14 mouse cellular contexts compared by ENCODE assay signal in genomic region chr1:191257351-191257771, GRCm38 (mm10). TPM values are rescaled to one million over a fixed set of nuclear protein-coding genes. Genes with fewer than 3 reads are reported as not detected.
DNase-seq lines count a peak whose midpoint lies in the region; ATAC-seq and TF ChIP-seq lines count a peak whose summit lies in the region.
"Had no signal": no experiment of that assay in that cellular context is flagged by ENCODE, and none has a peak within 500 bp of the region (broad histone marks: within the 10 kb centered on the region; RNA-seq: fewer than 3 reads in every experiment).

No protein-coding gene starts in this region.

- no peaks in the 10 kb centered on the region for H3K36me3 ChIP-seq in heart, postnatal 0 days (replicated peaks; ENCODE audit: control insufficient read depth, insufficient read depth, low read length)
- H3K36me3 ChIP-seq in heart, embryonic 12.5 days, result no peaks in the 10 kb centered on the region
- no peaks in the 10 kb centered on the region for H3K36me3 ChIP-seq in liver, postnatal 0 days (replicated peaks; ENCODE audit: insufficient read depth, low read length)
- H3K36me3 ChIP-seq in liver, embryonic 12.5 days, result no peaks in the 10 kb centered on the region
- H3K36me3 ChIP-seq in small intestine, adult 2 months (ENCODE audit: control insufficient read depth, insufficient read depth, low read length), result no peaks in the 10 kb centered on the region
- H3K36me3 ChIP-seq: forebrain, embryonic 15.5 days; lung, embryonic 15.5 days; midbrain, embryonic 12.5 days had no signal

- 26% methylated on average over 3 of the region's 3 CpGs for WGBS in heart, postnatal 0 days
- WGBS in heart, embryonic 12.5 days, result 37% methylated on average over 3 of the region's 3 CpGs
- WGBS in liver, postnatal 0 days (ENCODE audit: insufficient replicate concordance), result 60% methylated on average over 3 of the region's 3 CpGs
- WGBS in liver, embryonic 12.5 days (ENCODE audit: insufficient replicate concordance), result 62% methylated on average over 3 of the region's 3 CpGs
- WGBS in small intestine, adult 2 months, result 59% methylated on average over 3 of the region's 3 CpGs

- peak; percentile 75 to 92 for DNase-seq in adrenal gland, adult (ENCODE audit: inconsistent age in 2 of 2, low spot score in 1 of 2)
- DNase-seq in adrenal gland, adult 18-20 months (ENCODE audit: low spot score in 2 of 2), result no peak
- DNase-seq in heart, postnatal 0 days (ENCODE audit: low spot score), result peak; percentile 50
- DNase-seq in liver, postnatal 0 days, result no peak
- DNase-seq in right cerebral cortex, adult 2 months (ENCODE audit: low spot score in 2 of 2), result no peak
- DNase-seq: cerebellum, adult 9-11 months; kidney, adult 11 months; right cerebral cortex, postnatal 4 days had no signal

- H3K9ac ChIP-seq in heart, postnatal 0 days (replicated peaks; ENCODE audit: low read depth, low read length), result no peak overlapping the region
- no peak overlapping the region for H3K9ac ChIP-seq in heart, embryonic 12.5 days
- H3K9ac ChIP-seq in liver, postnatal 0 days (replicated peaks), result no peak overlapping the region
- H3K9ac ChIP-seq in liver, embryonic 12.5 days, result no peak overlapping the region
- H3K9ac ChIP-seq: forebrain, embryonic 15.5 days; lung, embryonic 15.5 days; midbrain, embryonic 12.5 days had no signal

- TF ChIP-seq CTCF in heart, postnatal 0 days (IDR thresholded peaks at IDR 0.05; ENCODE audit: low read depth), result no peak
- TF ChIP-seq CTCF in liver, postnatal 0 days (IDR thresholded peaks at IDR 0.05; ENCODE audit: low read depth), result no peak
- no peak for TF ChIP-seq CTCF in small intestine, adult 2 months (IDR thresholded peaks at IDR 0.05; ENCODE audit: extremely low read depth, insufficient read length, insufficient replicate concordance, low read depth, low read length)

- H3K4me2 ChIP-seq in heart, postnatal 0 days (ENCODE audit: low read depth, low read length), result no peak overlapping the region
- no peak overlapping the region for H3K4me2 ChIP-seq in heart, embryonic 12.5 days
- no peak overlapping the region for H3K4me2 ChIP-seq in liver, postnatal 0 days (ENCODE audit: low read depth, low read length)
- no peak overlapping the region for H3K4me2 ChIP-seq in liver, embryonic 12.5 days
- H3K4me2 ChIP-seq: forebrain, embryonic 15.5 days; lung, embryonic 15.5 days; midbrain, embryonic 12.5 days had no signal

- no peaks in the 10 kb centered on the region for H3K27me3 ChIP-seq in heart, postnatal 0 days (ENCODE audit: control insufficient read depth, insufficient read depth, low read length)
- 0 out of 2 replicates have a peak, but pooled peaks cover 7% of the 10 kb centered on the region for H3K27me3 ChIP-seq in heart, embryonic 12.5 days (replicated peaks)
- peaks cover 3% of the 10 kb centered on the region; the same call in 1 of the 2 replicates for H3K27me3 ChIP-seq in liver, postnatal 0 days (ENCODE audit: insufficient read depth, low read length)
- H3K27me3 ChIP-seq in liver, embryonic 12.5 days (replicated peaks), result peaks cover 59% of the 10 kb centered on the region
- no peaks in the 10 kb centered on the region for H3K27me3 ChIP-seq in small intestine, adult 2 months (ENCODE audit: control insufficient read depth, insufficient read depth, low read length)
- H3K27me3 ChIP-seq: forebrain, embryonic 15.5 days had no signal

- ATAC-seq in heart, postnatal 0 days (ENCODE audit: insufficient read depth, low read depth), result peak; percentile 29
- ATAC-seq in heart, embryonic 12.5 days (ENCODE audit: insufficient number of reproducible peaks, low FRiP score), result no peak
- ATAC-seq in liver, postnatal 0 days, result no peak
- no peak for ATAC-seq in liver, embryonic 12.5 days
- ATAC-seq: forebrain, embryonic 15.5 days had no signal

- no peak for TF ChIP-seq POLR2A in small intestine, adult 2 months (IDR thresholded peaks at IDR 0.05; ENCODE audit: low read depth, low read length)

- H3K4me1 ChIP-seq in heart, postnatal 0 days (ENCODE audit: control insufficient read depth, insufficient read depth), result peaks cover 12% of the 10 kb centered on the region
- peaks cover 24% of the 10 kb centered on the region for H3K4me1 ChIP-seq in heart, embryonic 12.5 days (replicated peaks)
- H3K4me1 ChIP-seq in liver, postnatal 0 days (ENCODE audit: insufficient read depth), result peaks cover 28% of the 10 kb centered on the region
- peaks cover 7% of the 10 kb centered on the region; the same call in 1 of the 2 replicates for H3K4me1 ChIP-seq in liver, embryonic 12.5 days
- peaks cover 22% of the 10 kb centered on the region for H3K4me1 ChIP-seq in small intestine, adult 2 months (ENCODE audit: control insufficient read depth, insufficient read depth, insufficient read length, low read length)
- H3K4me1 ChIP-seq: forebrain, embryonic 15.5 days; midbrain, embryonic 12.5 days had no signal

- TF ChIP-seq EP300 in heart, postnatal 0 days (IDR thresholded peaks at IDR 0.05; ENCODE audit: low read depth), result no peak
- no peak for TF ChIP-seq EP300 in liver, postnatal 0 days (IDR thresholded peaks at IDR 0.05; ENCODE audit: low read depth)

- H3K9me3 ChIP-seq in heart, postnatal 0 days (replicated peaks; ENCODE audit: control insufficient read depth, low read length), result no peaks in the 10 kb centered on the region
- no peaks in the 10 kb centered on the region for H3K9me3 ChIP-seq in heart, embryonic 12.5 days (replicated peaks)
- no peaks in the 10 kb centered on the region for H3K9me3 ChIP-seq in liver, postnatal 0 days (ENCODE audit: low read length)
- H3K9me3 ChIP-seq in liver, embryonic 12.5 days (replicated peaks), result no peaks in the 10 kb centered on the region
- H3K9me3 ChIP-seq: forebrain, embryonic 15.5 days; lung, embryonic 15.5 days; midbrain, embryonic 12.5 days had no signal

- H3K27ac ChIP-seq in heart, postnatal 0 days (ENCODE audit: low read depth), result no peak overlapping the region; the same call in 1 of the 2 replicates
- H3K27ac ChIP-seq in heart, embryonic 12.5 days (ENCODE audit: poor library complexity, severe bottlenecking), result no peak overlapping the region
- H3K27ac ChIP-seq in liver, postnatal 0 days (ENCODE audit: low read depth), result peak overlapping the region; percentile 44; the same call in 1 of the 2 replicates
- H3K27ac ChIP-seq in liver, embryonic 12.5 days, result no peak overlapping the region
- peak overlapping the region; percentile 62 for H3K27ac ChIP-seq in small intestine, adult 2 months (ENCODE audit: insufficient read depth, low read depth, low read length)
- H3K27ac ChIP-seq: forebrain, embryonic 15.5 days; lung, embryonic 15.5 days; midbrain, embryonic 12.5 days had no signal

- no peak overlapping the region for H3K4me3 ChIP-seq in heart, postnatal 0 days (ENCODE audit: low read depth, low read length)
- no peak overlapping the region for H3K4me3 ChIP-seq in heart, embryonic 12.5 days
- H3K4me3 ChIP-seq in liver, postnatal 0 days (ENCODE audit: low read depth, low read length), result no peak overlapping the region
- no peak overlapping the region for H3K4me3 ChIP-seq in liver, embryonic 12.5 days
- no peak overlapping the region for H3K4me3 ChIP-seq in small intestine, adult 2 months (ENCODE audit: low read depth, low read length)
- H3K4me3 ChIP-seq: forebrain, embryonic 15.5 days; lung, embryonic 15.5 days; midbrain, embryonic 12.5 days had no signal

RNA-seq across cellular contexts. Expression of gene Atf3, which starts 39.5 kb away (rescaled TPM):
- total RNA-seq in adrenal gland, adult 18-20 months (2021), result 10 to 100 TPM in 1 of 2 experiments, 1 to 10 TPM in 1; 6.0 to 30.7 TPM
- 44.1 and 54.0 TPM in 2 replicates for total RNA-seq in heart, postnatal 0 days (2014; rRNA removed; ENCODE audit: low replicate concordance)
- polyA plus RNA-seq in heart, postnatal 0 days (2015; fragmentation: Nextera tagmentation; extraction: Ambion mirVana), result 5.5 and 13.9 TPM in 2 replicates
- 17.0 and 17.6 TPM in 2 replicates for polyA plus RNA-seq in heart, embryonic 12.5 days (2016; fragmentation: Nextera tagmentation; extraction: Ambion mirVana)
- 1.00 and 1.3 TPM in 2 replicates for polyA plus RNA-seq in liver, postnatal 0 days (2015; fragmentation: Nextera tagmentation; extraction: Ambion mirVana)
- polyA plus RNA-seq in liver, embryonic 12.5 days (2016; fragmentation: Nextera tagmentation; extraction: Ambion mirVana), result 2.3 and 2.4 TPM in 2 replicates
- 7.8 and 41.0 TPM in 2 replicates for polyA plus RNA-seq in small intestine, adult 2 months (2012; rRNA removed)

Comparison
In these comparisons a context has a peak if more than half of its experiments do, and no peak if none do; other contexts are left out.
1. DNase-seq: peak in adrenal gland, adult (2 of 2) and heart, postnatal 0 days (single experiment); none in adrenal gland, adult 18-20 months (0 of 2), liver, postnatal 0 days (single experiment) and right cerebral cortex, adult 2 months (0 of 2).
2. H3K27ac ChIP-seq: peak in liver, postnatal 0 days (single experiment) and small intestine, adult 2 months (single experiment); none in heart, postnatal 0 days (single experiment), heart, embryonic 12.5 days (single experiment) and liver, embryonic 12.5 days (single experiment).